Mouse (Mus musculus) kidney, adult 11 months (tissue): Measurements from ENCODE around the gene Pts.

Source experiments
- DNase-seq: peaks from one replicate; pipeline ENCODE4 v3.0.0; 2022

The Pts gene

DNA sequence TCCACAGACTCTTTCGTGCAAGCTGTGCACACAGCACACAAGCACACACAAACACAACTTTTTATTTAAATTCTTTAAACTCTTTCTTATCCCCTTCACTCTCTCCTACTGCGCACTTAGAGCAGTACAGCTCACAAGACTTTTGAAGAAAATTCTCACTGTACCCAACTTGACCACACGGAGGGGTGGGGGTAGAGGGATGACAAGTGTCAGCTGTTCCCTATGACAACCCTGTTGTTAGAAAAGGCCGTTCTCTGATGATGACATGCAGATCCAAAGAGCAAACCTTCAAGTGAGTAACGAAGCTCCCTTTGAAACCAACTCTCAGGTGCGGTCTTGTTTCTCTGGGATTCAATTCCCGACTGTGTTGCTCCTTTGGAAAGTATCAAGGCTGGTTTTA lies 664 bp downstream of the Pts start:
- DNase-seq: no peak

DNA sequence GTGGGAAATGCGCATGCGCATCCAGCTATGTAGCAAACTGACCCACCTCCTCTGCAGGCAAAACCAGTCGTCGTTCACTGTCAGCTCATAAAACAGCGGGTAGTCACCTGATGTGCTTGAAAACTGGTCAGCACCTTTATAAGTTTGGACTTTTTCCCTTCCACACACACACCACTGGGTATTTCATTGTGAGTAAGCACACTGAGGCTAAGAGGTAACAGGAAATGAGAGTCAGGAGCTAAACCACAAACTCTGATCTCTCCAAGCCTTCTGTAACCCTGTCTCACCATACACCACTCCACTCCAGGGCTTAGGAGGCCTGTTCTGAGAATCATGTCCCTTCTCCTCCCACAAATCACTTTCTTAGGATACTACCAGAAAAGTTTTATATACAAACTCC lies 2.9 kb downstream of the Pts start:
- DNase-seq: no peak

DNA sequence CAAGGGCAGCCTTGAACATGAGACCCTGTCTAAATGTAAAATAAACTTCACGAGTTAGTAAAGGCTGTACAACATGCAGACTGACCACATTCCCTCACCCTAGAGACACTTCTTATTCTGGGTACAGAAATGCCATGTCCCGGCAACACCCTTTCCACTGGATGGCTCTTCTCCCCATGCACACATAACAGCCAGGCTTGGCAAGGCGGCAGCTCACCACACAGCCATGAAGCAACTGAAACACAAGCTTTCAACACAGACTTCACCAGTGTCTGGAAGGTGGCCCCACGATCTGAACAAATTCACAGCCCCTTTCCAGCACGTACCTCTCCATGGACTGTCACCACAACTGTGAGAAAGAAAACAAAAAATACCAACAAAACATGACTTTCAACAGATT lies 3.6 kb downstream of the Pts start:
- DNase-seq: no peak

DNA sequence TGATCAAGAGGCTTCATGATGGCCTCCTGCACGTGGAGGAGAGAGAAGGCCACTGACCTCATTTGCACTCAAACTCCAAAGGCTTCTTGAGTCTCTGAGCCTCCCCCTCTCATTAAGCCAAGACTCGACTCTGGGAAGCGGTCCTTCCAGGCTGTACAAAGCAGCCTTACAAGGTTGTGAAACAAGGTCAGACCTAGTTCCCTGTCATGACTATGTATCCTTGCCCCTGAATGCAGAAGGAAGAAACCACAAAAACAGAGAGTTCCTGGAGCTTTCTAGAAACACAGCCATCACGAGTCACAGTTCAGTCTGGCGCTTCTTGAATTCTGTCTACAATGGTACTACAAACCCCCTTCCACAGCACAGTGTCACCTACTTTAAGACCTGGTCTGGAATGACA lies 6.0 kb downstream of the Pts start:
- DNase-seq: no peak

DNA sequence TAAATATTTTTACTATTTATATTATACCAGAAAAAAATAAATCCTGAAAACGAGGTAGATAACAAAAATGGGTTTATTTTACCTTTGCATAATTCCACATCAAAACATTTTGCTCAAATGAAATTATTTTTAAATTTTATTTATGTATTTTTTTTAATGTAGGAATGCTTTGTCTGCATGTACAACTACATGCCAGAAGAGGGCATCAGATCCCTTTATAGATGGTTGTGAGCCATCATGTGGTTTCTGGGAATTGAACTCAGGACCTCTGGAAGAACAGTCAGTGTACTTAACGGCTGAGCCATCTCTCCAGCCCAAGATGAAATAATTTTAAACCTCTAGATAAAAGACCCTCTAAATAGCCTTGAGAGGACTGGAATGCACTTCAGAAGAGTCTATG lies 7.0 kb downstream of the Pts start:
- no peak for DNase-seq

DNA sequence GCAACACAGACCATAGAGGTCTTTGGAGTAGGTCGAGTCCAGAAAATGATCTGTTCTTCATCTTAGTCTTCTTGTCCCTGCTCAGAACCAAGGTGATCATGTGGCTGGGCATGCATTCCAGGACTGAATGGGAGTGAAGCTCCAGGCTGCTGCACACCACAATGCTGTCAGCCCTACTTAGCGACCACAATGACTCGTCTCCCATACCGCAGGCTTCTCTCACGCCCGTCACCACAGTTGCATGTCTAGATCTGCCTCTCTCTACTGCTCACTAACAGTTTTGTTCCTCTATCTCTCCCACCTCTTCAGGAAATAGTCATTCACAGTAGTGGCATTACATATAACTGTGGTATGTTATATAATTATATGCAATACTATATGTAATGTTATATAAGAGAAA lies 7.8 kb downstream of the Pts start:
- DNase-seq: no peak

DNA sequence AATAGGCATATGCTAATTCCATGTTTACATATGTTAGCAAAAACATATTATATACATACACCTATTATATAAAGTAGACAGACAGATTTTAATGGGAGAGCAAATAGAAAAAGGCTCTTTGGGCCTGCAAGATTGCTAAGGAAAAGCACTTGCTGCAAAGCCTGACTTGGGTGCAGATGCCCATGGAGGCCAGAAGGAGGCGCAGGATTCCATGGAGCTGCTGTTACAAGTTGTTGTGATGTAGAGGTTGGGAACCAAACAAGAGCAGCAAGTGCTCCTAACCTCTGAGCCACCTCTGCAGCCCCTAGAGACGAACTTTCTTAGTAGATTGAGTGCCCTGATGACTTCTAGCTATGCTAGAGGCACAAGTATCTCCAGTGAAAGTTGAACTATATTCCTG lies 9.7 kb downstream of the Pts start:
- DNase-seq: no peak

DNA sequence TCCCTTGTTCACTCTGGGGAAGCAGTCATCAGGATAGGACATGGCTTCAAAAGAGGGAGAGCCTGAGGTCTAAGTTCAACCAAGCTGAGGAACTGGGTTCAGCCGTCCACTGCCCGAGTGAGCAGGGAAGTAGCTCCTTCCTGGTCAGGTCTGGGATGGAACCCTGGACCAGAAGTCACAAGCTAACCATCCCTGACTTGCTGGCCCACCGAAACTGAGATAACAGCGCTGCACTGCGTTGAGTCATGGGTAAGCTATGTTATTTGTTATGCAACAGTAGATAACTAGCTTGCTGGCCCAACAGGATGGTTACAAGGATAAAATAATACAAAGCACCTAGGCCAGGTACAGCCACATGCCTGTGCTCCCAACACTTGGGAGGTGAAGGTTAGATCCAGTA lies 13.1 kb downstream of the Pts start:
- DNase-seq: no peak

DNA sequence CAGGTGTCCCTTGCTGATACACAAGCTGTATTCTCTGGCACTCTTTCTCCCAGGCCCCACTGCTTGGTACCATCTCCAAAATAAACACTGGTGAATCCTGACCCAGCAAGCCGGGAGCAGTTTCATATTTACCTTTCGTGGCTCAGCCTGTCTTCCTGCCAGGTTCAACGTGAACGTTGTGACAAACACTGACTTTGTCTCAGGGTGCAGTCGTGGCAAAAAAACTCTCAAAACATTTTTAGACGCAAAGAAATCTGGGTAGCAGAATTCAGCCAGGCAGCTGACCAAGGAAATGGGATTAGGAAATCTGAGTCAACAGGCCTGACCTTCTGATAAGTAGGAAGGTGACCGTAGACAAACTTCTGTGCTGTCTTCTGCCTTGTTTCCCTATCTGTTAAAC lies 21.0 kb downstream of the Pts start:
- no peak for DNase-seq

DNA sequence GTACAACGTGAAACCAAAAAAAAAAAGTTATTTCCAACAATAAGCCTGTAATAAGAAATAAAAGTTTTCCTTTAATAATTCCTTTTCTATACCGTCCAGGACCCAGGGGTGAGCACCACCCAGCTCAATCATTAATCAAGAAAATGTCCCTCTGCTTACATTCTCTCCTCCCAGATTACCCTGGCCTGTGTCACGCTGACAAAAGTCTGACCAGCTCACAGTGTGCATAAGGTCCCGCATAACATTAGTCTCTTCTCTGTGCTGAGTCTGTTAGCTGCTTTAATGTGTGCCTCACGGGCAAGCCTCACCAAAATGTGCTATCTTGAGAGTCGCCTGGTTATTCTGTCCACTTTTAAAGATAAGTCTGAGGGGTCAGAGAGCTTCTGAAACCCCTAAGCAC lies 23.1 kb downstream of the Pts start:
- no peak for DNase-seq

DNA sequence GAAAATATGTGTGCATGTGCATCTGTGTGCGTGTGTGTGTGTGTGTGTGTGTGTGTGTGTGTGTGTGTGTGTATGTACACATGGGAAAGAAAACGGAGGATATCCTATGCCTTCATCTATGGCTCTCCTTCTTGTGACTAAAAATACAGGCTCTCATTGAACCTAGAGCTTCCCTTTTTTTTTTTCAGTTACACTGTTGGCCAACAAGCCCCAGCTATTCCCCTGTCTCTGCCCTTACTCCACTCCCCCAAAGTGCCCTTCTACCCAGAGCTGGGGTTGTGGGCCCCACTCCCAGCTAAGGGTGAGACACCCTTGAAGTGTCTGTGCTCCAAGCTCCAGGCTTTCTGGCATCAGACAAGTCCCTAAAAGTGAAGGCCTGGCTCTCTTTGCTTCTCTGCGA lies 25.6 kb downstream of the Pts start:
- DNase-seq: no peak

DNA sequence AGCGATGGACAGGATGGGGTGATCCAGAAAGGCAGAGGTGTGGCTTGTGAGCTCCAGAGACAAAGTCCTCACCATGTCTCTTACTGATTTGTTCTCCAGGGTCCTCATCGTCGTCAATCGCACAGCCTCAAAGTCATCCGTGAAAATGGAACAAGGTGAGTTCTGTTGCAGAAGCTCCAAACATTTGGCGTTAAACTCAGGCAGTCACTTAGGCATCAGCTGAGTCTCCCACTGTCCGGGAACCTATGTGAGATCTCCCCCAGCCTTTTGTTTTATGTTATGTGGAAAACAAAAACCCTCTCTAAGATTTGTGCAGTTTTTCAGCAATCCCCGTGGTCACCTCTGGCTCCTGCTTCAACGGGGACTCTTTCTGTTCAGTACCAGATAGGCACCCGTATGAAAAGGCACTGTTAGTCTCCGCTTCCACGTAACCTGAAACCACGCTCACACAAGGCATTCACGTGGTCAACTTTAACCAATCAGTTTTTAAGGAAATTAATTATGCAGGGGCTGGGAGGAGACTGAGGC lies 27.5 kb downstream of the Pts start:
- no peak for DNase-seq

DNA sequence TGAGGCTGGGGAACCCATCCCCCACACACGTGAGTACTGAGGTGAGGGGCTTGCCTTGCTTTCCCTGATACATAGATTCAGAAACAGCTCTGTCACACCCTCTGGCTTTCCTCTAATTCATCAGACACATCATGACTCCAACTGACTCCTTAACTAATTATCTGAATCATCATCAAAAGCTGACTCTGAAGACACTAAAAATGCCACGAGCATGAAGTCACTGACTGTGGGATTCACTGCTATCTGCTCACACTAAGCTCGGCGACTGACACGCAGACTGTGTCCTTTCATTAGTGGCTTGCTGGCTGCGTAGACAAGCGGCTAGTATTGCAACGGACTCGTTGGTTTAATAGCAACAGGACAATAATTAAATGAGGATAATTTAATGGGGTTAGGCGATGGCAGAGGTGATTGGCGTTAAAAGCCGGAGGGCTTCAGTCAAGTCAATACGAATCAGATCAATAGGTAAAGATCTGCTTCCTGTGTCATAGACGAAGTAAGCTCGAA lies 28.0 kb downstream of the Pts start:
- DNase-seq: no peak

DNA sequence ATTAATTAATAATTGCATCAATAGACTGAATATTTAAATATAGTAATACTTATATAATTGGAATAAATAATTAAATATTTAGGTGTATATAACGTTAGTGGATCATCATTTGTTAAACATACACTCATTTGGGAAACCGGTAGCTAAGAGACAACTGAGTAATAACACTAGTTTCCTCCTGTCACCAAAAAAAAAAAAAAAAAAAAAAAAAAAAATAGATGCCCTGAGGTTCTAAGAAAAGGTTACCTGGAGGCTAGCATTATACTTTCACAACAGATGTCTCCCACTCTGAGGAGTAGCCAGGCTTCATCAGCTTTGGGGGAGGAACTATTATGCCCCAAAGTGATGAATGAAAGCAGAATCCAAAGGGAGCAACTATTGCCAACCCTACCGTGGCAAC lies 28.7 kb downstream of the Pts start:
- no peak for DNase-seq

DNA sequence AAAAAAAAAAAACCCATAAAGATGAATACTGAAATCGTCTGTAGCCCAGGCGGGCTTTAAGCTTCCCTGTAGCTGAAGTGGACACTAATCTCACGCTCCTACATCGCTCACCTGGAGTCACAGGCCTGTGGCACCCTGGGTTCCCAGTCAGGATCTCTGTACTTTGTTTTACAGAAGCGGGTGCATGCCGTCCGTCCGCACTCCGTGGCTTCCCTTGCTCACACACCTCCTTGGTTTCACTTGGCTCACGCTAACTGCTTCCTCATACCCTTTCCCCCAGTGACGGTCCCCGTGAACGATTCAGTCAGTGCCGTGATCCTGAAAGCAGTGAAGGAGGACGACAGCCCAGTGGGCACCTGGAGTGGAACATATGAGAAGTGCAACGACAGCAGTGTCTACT lies 29.7 kb downstream of the Pts start:
- DNase-seq: no peak

DNA sequence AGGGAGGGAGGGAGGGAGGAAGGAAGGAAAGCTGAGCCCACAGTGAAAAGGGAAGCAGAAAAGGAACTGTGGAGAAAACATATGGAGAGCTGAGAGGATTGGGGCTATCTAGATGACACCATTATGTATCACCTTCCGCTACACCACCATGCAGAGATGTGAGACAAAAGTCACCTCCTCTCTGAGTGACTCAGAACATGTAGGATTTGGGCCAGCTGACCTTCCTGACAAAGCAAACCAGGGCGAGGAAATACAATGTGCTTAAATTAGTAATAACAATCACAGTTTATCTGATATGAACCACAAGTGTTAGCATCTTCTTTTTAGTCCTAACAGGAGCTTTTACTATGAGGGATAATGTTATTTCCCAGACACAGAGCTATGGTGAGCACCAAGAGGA lies 31.0 kb downstream of the Pts start:
- DNase-seq: no peak

DNA sequence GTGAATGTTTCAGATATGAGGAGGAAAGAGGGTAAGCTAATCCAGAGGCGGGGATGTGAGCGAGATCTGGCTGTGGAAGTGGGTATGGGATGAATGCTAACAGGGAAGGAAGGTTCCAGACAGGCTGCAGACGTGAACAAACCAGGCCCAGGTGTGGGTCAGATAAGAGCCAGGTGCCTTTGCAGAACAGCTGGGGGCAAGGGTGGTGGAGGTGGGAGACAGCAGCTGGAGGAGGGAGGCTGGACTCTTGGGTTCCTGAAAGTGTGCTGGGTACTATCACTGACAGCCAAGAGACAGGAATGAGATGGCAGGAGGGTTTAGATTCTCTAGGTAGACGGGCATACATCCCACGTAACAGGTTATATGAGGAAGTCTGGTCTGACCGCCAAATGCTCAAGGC lies 31.4 kb downstream of the Pts start:
- DNase-seq: no peak

DNA sequence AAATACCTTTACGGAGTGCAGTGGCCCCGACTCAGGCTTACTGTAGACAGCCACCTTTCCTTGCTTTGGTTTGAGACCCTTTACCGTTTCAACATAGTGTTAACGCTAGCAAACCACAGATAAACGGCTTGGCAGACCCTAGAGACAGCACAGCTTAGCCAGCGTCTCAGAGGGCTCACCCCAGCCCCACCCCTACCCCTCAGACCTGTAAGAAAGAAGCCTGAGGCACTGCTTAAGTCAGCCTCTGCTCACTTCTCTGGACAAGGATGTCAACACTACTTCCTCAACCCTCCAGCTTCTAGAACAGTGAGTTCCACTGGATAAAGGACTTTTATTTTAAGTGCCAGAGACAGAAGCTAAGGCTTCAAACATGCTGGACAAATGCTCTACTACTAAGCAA lies 32.0 kb downstream of the Pts start:
- no peak for DNase-seq

DNA sequence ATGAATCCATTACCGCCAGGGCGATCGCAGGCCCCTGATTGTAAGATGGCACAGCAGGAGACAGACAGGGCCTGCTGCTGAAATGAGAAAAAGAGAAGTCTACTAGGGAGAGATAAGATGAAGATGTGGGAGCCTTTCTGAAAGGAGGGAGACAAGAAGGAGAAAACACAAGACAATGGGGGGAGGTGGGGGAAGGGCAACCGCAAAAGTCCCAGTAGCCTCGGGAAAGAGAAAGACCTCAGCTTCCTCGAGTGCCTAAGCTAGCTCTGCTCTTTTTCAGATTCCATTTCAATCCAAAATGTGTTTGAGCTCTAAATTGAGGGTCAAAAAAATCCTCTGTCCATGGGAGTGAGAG lies 32.4 kb downstream of the Pts start:
- no peak for DNase-seq

DNA sequence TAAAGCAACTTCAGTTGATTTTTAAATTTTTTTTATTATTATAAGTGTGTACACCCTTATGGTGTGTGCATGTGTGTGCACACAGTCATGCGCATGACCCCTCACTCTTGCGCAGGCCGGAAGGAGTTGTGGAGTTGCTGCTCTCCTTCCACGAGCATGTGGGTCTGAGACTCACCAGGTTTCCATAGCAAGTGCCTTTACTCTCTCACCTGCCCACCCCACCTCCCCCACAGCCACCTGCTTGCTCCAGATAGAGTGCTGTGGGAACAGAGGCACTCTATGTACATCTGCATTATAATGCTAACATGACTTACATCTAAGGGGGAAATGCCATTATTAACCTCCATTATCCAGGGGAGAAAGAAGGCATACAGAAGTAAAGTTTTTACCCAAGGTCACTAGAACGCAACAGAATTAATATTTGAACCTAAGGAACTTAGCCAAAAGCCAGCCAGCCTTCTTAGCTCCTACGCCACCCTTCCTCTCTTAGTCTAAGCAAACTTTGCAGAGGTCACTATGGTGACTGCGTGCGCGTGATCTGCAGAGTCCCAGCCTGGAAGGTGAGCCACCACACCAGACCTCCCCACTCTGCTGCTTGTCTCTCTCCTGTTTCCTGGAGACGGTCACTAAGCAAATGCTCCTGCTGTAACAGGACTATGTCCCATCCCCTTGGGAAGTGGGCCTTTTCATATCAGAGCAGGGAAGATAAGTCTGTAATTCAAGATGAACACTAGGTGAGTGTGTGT lies 32.9 kb downstream of the Pts start:
- no peak for DNase-seq

DNA sequence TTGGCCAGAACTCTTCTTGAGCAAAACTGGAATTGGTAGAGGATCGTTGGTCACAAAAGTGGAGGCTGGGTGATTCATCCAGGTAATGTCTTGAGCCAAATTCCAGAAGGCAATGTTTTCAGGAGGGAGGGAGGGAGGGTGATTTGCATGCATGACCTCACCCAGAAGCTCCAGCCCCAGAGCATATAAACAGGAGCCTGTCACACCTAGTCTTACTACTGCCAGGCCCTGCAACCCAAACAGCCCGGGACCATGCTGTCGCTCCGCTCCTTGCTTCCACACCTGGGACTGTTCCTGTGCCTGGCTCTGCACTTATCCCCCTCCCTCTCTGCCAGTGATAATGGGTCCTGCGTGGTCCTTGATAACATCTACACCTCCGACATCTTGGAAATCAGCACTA lies 34.2 kb downstream of the Pts start, which contains the start of gene Plet1:
Plet1 (plus strand) TSS at position 215 of the 400 bp plus-strand sequence.
- DNase-seq: peak; percentile 27

DNA sequence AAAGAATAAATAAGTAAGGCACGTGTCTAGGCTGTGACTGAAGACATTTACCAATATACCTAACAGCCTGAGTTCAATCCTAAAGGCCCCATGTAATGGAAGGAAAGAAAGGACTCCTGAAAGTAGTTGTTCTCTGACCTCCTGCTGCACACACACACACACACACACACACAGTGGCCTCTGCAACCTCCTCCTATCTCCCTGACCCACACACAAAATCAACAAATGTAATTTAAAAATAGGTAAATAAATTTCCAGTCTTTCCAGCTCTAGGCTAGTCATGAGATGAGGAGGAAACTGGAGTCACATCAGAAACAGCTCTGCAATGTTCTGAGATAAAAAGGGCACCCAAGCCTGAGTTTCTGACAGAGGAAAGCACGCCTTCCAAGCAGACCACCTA lies 34.7 kb downstream of the Pts start:
- no peak for DNase-seq

DNA sequence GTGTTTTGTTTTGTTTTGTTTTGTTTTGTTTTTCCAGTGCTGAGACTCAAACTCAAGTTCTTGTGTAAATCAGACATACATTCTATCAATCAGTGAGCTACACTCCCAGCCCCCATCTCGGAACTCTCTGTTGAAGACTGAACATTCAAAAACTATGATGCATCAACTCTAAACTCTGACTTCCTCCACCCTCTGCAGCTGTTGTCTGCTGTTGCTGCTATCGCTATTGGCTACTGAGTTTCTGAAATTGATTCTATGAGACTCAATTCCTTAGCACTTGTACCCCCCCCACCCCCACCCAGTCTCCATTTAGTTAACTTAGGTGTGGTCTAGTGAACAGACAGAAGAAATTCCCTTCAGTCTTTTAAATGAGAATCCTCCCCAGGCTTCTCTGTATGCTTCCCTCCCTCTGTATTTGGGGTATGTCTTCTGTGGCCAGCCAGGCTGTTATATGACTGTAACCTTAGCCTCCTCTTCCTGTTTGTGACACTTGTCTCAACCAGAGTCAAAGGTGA lies 36.9 kb downstream of the Pts start:
- DNase-seq: no peak

DNA sequence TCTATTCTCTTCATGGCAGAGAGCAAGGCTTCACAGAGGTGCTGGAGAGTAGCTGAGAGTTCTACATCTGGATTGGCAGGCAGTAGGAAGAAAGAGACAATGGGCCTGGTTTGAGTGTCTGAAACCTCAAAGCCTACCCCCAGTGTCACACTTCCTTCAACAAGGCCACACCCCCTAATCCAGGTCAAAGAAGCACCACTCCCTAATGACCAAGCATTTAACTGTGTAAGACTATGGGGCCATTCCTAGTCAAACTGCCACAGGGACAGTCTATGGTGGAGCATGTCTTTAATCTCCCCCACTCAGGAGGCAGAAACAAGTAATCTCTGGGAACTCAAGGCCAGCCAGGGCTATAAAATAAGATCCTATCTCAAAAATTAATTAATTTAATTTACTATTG lies 37.7 kb downstream of the Pts start:
- no peak for DNase-seq

DNA sequence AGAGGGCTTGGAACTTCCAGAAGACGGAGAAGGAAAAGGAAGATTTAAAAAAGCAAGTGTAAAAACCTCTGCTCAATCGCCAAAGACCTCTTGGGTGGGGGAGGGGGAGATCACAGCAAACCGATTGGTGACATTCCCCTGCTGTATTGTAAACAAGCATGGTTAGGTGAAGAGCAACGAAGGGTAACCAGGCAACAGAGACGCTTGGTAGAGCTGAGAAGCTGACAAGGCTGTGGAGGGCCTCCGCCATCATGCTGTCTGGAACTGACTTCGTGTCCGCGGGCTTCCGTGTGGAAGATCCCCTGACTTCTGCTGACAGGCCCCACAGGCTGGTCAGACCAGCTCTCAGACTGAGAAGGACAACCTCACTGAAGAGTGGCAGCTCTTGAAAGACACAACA lies 43.0 kb downstream of the Pts start:
- peak; percentile 29 for DNase-seq
